Mouse (Mus musculus): ENCODE results near the gene Fto. TPM values are rescaled to one million over a fixed set of nuclear protein-coding genes. Genes with fewer than 3 reads are reported as not detected.

Gene Fto
- polyA plus RNA-seq, 1 experiment from 2014 or later = 86.9 TPM

DNA sequence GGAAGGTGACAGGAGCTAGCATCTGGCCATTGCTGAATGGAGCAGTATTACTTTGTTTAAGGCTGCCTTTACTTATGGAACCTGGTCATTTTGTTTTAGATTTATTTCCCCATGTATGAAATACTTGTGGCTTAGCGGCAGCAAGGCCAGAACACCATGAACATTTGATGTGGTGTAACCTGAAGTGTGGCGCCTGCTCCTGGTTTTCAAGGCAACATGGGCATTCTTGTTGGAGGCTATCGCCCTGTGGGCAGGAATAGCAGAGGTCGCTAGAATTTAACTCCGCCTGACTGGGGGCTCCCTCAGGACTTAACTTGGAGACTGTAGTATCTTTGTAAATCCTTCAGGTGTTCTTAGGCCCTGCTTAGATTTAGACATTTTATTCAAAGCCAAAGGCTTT is 132.7 kb downstream of the Fto start:
- no peak overlapping the region for H3K4me3 ChIP-seq (replicated peaks)
- 0 out of 2 replicates have a peak, but pooled peaks cover 4% of the 10 kb centered on the region for H3K36me3 ChIP-seq
- H3K4me1 ChIP-seq = peaks cover 34% of the 10 kb centered on the region
- no peak for ATAC-seq (replicated peaks; ENCODE audit: low FRiP score)
- no peaks in the 10 kb centered on the region for H3K9me3 ChIP-seq (replicated peaks)
- 69% methylated on average over 5 of the region's 5 CpGs for WGBS
- H3K27ac ChIP-seq = peak overlapping the region; percentile 80
- no peaks in the 10 kb centered on the region for H3K27me3 ChIP-seq
- H3K9ac ChIP-seq = no peak overlapping the region
- no peak overlapping the region for H3K4me2 ChIP-seq

DNA sequence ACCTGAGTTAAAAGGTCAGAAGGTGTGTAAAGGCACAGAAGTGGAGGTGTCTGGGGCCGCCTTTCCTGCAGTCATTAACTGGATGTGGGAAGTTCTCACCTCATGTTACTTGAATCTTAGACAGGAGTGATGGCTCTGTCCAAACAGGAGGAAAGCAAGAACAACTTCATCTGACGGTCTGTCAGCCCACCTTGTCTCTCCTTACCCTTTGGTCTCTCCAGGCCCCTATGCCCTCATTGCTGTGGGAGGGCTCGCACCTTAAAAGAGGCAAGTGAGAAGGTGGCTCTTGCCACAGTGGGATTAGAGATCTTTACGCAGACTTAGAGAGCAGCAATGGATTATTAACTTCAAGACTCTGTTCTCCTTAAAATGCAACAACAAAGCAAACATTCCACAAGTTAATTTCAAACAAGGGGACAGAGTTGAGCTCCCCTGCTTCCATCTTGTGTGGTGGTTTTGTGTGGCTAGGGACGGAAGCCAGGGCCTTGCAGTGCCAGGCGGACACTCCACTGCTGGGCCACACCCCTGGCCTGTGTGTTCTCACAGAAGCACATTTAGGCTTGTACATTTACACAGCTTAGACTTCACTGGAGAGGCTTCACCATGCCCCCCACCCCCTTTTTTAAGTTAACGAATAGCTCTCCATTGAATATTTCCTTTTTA is 135.5 kb downstream of the Fto start:
- H3K27ac ChIP-seq = 0 out of 2 replicates have a peak overlapping the region, but pooled peaks have one; percentile 15

GRCm38 (mm10) chr8:91454926-91455325 is 141.6 kb downstream of the Fto start:
- Histone ChIP-seq H3K9ac (no peak overlapping the region), H3K9me3 (replicated peaks) (no peaks in the 10 kb centered on the region), H3K4me2 (no peak overlapping the region), H3K4me1 (no peaks in the 10 kb centered on the region), H3K27ac (no peak overlapping the region), H3K36me3 (no peaks in the 10 kb centered on the region), H3K27me3 (no peaks in the 10 kb centered on the region), H3K4me3 (replicated peaks) (no peak overlapping the region)
- 96% methylated on average over 2 of the region's 2 CpGs for WGBS
- no peak for ATAC-seq (replicated peaks; ENCODE audit: low FRiP score)

More for the DNA sequence above, 135.5 kb downstream of the Fto start:
- Histone ChIP-seq H3K27me3 (no peaks in the 10 kb centered on the region), H3K4me2 (no peak overlapping the region), H3K9ac (no peak overlapping the region), H3K9me3 (replicated peaks) (no peaks in the 10 kb centered on the region), H3K4me1 (peaks cover 34% of the 10 kb centered on the region), H3K4me3 (replicated peaks) (no peak overlapping the region), H3K36me3 (no peaks in the 10 kb centered on the region)
- 75% methylated on average over 7 of the region's 7 CpGs for WGBS
- ATAC-seq (replicated peaks; ENCODE audit: low FRiP score) = no peak; the same call in 1 of the 2 replicates

GRCm38 (mm10) chr8:91455591-91455990 is 142.3 kb downstream of the Fto start:
- H3K27ac ChIP-seq = no peak overlapping the region
- ATAC-seq (replicated peaks; ENCODE audit: low FRiP score) = no peak
- no peaks in the 10 kb centered on the region for H3K9me3 ChIP-seq (replicated peaks)
- H3K36me3 ChIP-seq = no peaks in the 10 kb centered on the region
- 90% methylated on average over 5 of the region's 5 CpGs for WGBS
- no peaks in the 10 kb centered on the region for H3K27me3 ChIP-seq
- H3K9ac ChIP-seq = no peak overlapping the region
- H3K4me1 ChIP-seq = no peaks in the 10 kb centered on the region
- no peak overlapping the region for H3K4me3 ChIP-seq (replicated peaks)
- H3K4me2 ChIP-seq = no peak overlapping the region

DNA sequence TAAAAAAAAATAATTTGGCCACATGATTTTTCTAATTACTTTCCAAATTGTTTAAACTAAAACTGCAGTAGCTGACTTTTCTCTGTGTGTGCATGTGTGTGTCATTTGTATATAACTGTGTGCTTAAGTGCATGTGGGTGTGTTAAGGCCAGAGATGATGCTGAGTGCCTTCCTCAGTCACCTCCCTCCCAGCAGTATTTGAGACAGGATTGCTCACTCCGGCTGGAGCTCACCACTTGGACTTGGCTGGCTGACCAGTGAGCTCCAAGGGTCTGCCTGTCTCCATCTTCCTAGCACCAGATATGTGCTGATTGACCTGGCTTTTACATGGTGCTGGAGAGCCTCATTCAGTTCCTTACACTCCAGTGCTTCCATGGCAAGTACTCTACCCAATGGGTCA is 144.7 kb downstream of the Fto start:
- H3K27me3 ChIP-seq = no peaks in the 10 kb centered on the region
- no peak overlapping the region for H3K27ac ChIP-seq
- ATAC-seq (replicated peaks; ENCODE audit: low FRiP score) = no peak
- H3K9me3 ChIP-seq (replicated peaks) = no peaks in the 10 kb centered on the region
- no peaks in the 10 kb centered on the region for H3K4me1 ChIP-seq
- H3K4me3 ChIP-seq (replicated peaks) = no peak overlapping the region
- 80% methylated on average over 1 of the region's 1 CpGs for WGBS
- H3K4me2 ChIP-seq = no peak overlapping the region
- no peak overlapping the region for H3K9ac ChIP-seq
- no peaks in the 10 kb centered on the region for H3K36me3 ChIP-seq

- H3K27me3 ChIP-seq = no peaks in the 10 kb centered on the region
- H3K4me2 ChIP-seq = no peak overlapping the region
- no peak for ATAC-seq (replicated peaks; ENCODE audit: low FRiP score)
- no peak overlapping the region for H3K4me3 ChIP-seq (replicated peaks)
- H3K27ac ChIP-seq = no peak overlapping the region
- 93% methylated on average over 6 of the region's 6 CpGs for WGBS
- no peak overlapping the region for H3K9ac ChIP-seq
- H3K36me3 ChIP-seq = 0 out of 2 replicates have a peak, but pooled peaks cover 3% of the 10 kb centered on the region
- no peaks in the 10 kb centered on the region for H3K4me1 ChIP-seq
- no peaks in the 10 kb centered on the region for H3K9me3 ChIP-seq (replicated peaks)
Observed at GRCm38 (mm10) chr8:91460965-91461364, 147.6 kb downstream of the Fto start.

DNA sequence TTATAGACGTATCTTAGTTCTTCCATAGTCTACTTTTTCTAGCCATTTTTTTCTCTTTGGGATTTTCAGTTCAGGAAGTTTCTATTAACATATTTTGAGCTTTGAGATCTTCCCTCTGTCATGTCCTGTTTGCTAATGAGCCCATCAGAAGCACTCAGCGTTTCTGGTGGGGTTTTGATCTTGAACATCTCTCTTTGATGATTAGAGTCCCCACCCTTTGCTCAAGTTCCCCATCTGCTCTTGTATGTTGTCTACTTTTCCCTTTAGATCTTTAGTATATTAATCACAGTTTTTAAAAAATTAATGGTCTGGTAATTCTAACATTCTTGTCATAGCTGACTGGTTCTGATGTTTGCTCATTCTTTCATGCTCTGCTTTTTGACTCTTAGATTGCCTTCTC is 150.4 kb downstream of the Fto start:
- Histone ChIP-seq H3K27me3 (no peaks in the 10 kb centered on the region), H3K9me3 (replicated peaks) (no peaks in the 10 kb centered on the region), H3K9ac (no peak overlapping the region), H3K4me3 (replicated peaks) (no peak overlapping the region), H3K27ac (no peak overlapping the region), H3K4me1 (no peaks in the 10 kb centered on the region), H3K4me2 (no peak overlapping the region), H3K36me3 (0 out of 2 replicates have a peak, but pooled peaks cover 4% of the 10 kb centered on the region)
- WGBS = 77% methylated on average over 2 of the region's 2 CpGs
- ATAC-seq (replicated peaks; ENCODE audit: low FRiP score) = no peak

- Histone ChIP-seq H3K9ac (no peak overlapping the region), H3K27me3 (no peaks in the 10 kb centered on the region), H3K4me2 (no peak overlapping the region), H3K36me3 (peaks cover 14% of the 10 kb centered on the region; the same call in 1 of the 2 replicates), H3K4me1 (no peaks in the 10 kb centered on the region), H3K9me3 (replicated peaks) (no peaks in the 10 kb centered on the region), H3K4me3 (replicated peaks) (no peak overlapping the region), H3K27ac (no peak overlapping the region)
- no peak for ATAC-seq (replicated peaks; ENCODE audit: low FRiP score)
- 91% methylated on average over 3 of the region's 3 CpGs for WGBS
Observed at GRCm38 (mm10) chr8:91467463-91467862, 154.1 kb downstream of the Fto start.

DNA sequence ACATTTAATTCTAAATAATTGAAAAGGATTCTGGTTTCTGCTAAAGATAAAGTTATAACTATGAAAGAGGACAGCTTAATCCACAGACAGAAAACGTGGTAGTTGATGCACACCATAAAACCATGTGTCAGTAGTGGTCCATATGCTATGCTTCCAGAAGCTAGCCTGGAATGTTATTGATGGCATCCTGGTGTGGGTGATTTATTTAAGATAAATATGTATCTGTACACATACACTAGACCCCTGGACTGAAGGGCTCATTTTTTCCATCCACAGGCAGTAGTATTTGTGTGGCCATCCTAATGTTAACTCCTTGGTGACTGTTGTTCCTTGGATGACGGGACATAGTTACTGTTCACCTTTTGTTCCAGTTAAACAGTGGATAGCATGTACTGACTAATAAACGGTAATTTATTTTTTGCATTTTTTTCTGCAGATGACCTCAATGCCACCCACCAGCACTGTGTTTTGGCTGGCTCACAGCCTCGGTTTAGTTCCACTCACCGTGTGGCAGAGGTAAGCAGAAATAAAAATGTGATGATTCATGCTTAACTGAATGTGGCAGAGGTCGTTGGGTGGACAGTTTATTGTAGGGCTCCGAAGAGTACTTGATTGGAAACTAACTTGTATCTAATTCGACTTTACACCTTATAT is 154.7 kb downstream of the Fto start:
- Histone ChIP-seq H3K9ac (no peak overlapping the region), H3K27ac (no peak overlapping the region), H3K4me2 (no peak overlapping the region), H3K36me3 (peaks cover 14% of the 10 kb centered on the region; the same call in 1 of the 2 replicates), H3K4me3 (replicated peaks) (no peak overlapping the region), H3K27me3 (no peaks in the 10 kb centered on the region), H3K4me1 (no peaks in the 10 kb centered on the region), H3K9me3 (replicated peaks) (no peaks in the 10 kb centered on the region)
- WGBS = 73% methylated on average over 8 of the region's 8 CpGs
- no peak for ATAC-seq (replicated peaks; ENCODE audit: low FRiP score)

DNA sequence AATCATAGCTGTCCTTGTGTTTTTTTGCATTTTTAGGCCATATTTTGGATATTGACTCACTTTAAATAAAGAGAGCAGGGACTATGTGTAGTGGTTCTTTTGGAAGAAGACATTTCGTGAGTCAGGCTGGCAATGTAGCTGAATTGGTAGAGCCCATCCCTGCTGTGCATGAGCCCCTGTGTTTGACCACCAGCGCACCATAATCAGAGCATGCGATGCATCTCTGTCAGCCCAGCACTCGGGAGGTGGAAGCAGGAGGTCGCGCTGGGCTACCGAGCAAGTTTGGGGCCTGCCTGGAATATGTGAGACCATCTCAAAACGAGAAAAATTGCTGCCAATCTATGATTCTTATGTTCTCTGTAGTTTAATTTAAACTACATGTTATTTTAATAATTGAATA is 156.1 kb downstream of the Fto start:
- H3K36me3 ChIP-seq = peaks cover 19% of the 10 kb centered on the region
- H3K27me3 ChIP-seq = no peaks in the 10 kb centered on the region
- H3K4me2 ChIP-seq = no peak overlapping the region
- 89% methylated on average over 8 of the region's 8 CpGs for WGBS
- H3K9ac ChIP-seq = no peak overlapping the region
- no peak for ATAC-seq (replicated peaks; ENCODE audit: low FRiP score)
- no peak overlapping the region for H3K4me3 ChIP-seq (replicated peaks)
- H3K27ac ChIP-seq = no peak overlapping the region
- no peaks in the 10 kb centered on the region for H3K9me3 ChIP-seq (replicated peaks)
- H3K4me1 ChIP-seq = no peaks in the 10 kb centered on the region

- no peak overlapping the region for H3K27ac ChIP-seq
- no peaks in the 10 kb centered on the region for H3K27me3 ChIP-seq
- WGBS = 84% methylated on average over 6 of the region's 6 CpGs
- H3K9me3 ChIP-seq (replicated peaks) = no peaks in the 10 kb centered on the region
- peaks cover 27% of the 10 kb centered on the region for H3K36me3 ChIP-seq
- H3K4me3 ChIP-seq (replicated peaks) = no peak overlapping the region
- no peaks in the 10 kb centered on the region for H3K4me1 ChIP-seq
- H3K9ac ChIP-seq = no peak overlapping the region
- ATAC-seq (replicated peaks; ENCODE audit: low FRiP score) = no peak
- H3K4me2 ChIP-seq = no peak overlapping the region
Observed at GRCm38 (mm10) chr8:91474731-91475279, 161.5 kb downstream of the Fto start.

- WGBS = 81% methylated on average over 5 of the region's 5 CpGs
- Histone ChIP-seq H3K9me3 (replicated peaks) (no peaks in the 10 kb centered on the region), H3K9ac (no peak overlapping the region), H3K27me3 (no peaks in the 10 kb centered on the region), H3K4me1 (no peaks in the 10 kb centered on the region), H3K36me3 (peaks cover 26% of the 10 kb centered on the region), H3K27ac (no peak overlapping the region), H3K4me2 (no peak overlapping the region), H3K4me3 (replicated peaks) (no peak overlapping the region)
- ATAC-seq (replicated peaks; ENCODE audit: low FRiP score) = no peak
Observed at GRCm38 (mm10) chr8:91476988-91477387, 163.7 kb downstream of the Fto start.

Data from kidney, embryonic 15.5 days (tissue).